ENCODE assay signal across 21 mouse cellular contexts in the genomic region with DNA sequence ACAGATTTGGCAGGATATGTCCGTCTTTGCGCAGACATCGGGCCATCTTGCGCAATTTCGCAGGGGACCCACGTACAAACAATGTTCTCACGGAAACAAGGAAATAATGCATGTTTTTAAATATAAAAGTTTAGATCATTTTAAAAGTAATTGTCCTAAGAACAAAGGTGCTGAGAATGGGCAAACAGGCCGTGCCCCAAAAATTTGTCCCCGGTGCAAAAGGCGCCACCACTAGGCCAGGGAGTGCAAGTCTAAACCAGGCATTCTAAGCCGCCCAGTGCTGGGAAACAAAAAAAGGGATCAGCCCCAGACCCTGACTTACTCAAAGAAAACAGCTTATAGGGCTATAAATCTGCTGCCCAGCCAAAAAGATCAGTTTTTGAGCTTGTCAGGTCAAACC. TPM values are rescaled to one million over a fixed set of nuclear protein-coding genes. Genes with fewer than 3 reads are reported as not detected.
DNase-seq lines count a peak whose midpoint lies in the region; ATAC-seq and TF ChIP-seq lines count a peak whose summit lies in the region.
"Had no signal": no experiment of that assay in that cellular context is flagged by ENCODE, and none has a peak within 500 bp of the region (broad histone marks: within the 10 kb centered on the region; RNA-seq: fewer than 3 reads in every experiment).

No protein-coding gene starts in this region.

- no peak overlapping the region for H3K9ac ChIP-seq in hindbrain, embryonic 15.5 days
- H3K9ac ChIP-seq in hindbrain, embryonic 11.5 days (ENCODE audit: low read depth, low read length), result no peak overlapping the region
- no peak overlapping the region for H3K9ac ChIP-seq in lung, embryonic 14.5 days
- H3K9ac ChIP-seq in embryonic facial prominence, embryonic 15.5 days, result no peak overlapping the region
- H3K9ac ChIP-seq: forebrain, embryonic 15.5 days; heart, embryonic 12.5 days; limb, embryonic 12.5 days; stomach, embryonic 15.5 days had no signal

- no peak overlapping the region for H3K27ac ChIP-seq in hindbrain, embryonic 15.5 days (replicated peaks)
- no peak overlapping the region for H3K27ac ChIP-seq in hindbrain, embryonic 11.5 days (ENCODE audit: low read depth, low read length)
- H3K27ac ChIP-seq in lung, embryonic 14.5 days (ENCODE audit: low read depth), result no peak overlapping the region
- H3K27ac ChIP-seq in bone marrow macrophage, adult 2 months (ENCODE audit: insufficient read depth, low read depth, low read length), result no peak overlapping the region
- H3K27ac ChIP-seq in embryonic facial prominence, embryonic 15.5 days (replicated peaks), result no peak overlapping the region
- H3K27ac ChIP-seq: forebrain, embryonic 15.5 days; layer of hippocampus, adult 2 months; left cerebral cortex, adult 2 months; limb, embryonic 12.5 days; stomach, embryonic 15.5 days had no signal

- H3K36me3 ChIP-seq in hindbrain, embryonic 15.5 days, result no peaks in the 10 kb centered on the region
- no peaks in the 10 kb centered on the region for H3K36me3 ChIP-seq in hindbrain, embryonic 11.5 days (ENCODE audit: control insufficient read depth, insufficient read depth, low read length)
- no peaks in the 10 kb centered on the region for H3K36me3 ChIP-seq in lung, embryonic 14.5 days (ENCODE audit: insufficient read depth)
- H3K36me3 ChIP-seq in embryonic facial prominence, embryonic 15.5 days, result no peaks in the 10 kb centered on the region
- H3K36me3 ChIP-seq: forebrain, embryonic 15.5 days; heart, embryonic 12.5 days; limb, embryonic 12.5 days; stomach, embryonic 15.5 days had no signal

- H3K4me3 ChIP-seq in hindbrain, embryonic 15.5 days, result no peak overlapping the region
- H3K4me3 ChIP-seq in hindbrain, embryonic 11.5 days (ENCODE audit: low read depth, low read length), result no peak overlapping the region
- H3K4me3 ChIP-seq in lung, embryonic 14.5 days (ENCODE audit: low read depth, low read length), result no peak overlapping the region
- peak overlapping the region; percentile 33; the same call in 1 of the 2 replicates for H3K4me3 ChIP-seq in bone marrow macrophage, adult 2 months (ENCODE audit: insufficient read depth, low read length)
- H3K4me3 ChIP-seq in embryonic facial prominence, embryonic 15.5 days (replicated peaks), result 0 out of 2 replicates have a peak overlapping the region, but pooled peaks have one; percentile 3
- H3K4me3 ChIP-seq: forebrain, embryonic 15.5 days; heart, embryonic 12.5 days; layer of hippocampus, adult 2 months; left cerebral cortex, adult 2 months; limb, embryonic 12.5 days; stomach, embryonic 15.5 days had no signal

- no peak for TF ChIP-seq CTCF in lung, embryonic 14.5 days (IDR thresholded peaks at IDR 0.05; ENCODE audit: low read depth)
- TF ChIP-seq CTCF in bone marrow macrophage, adult 2 months (IDR thresholded peaks at IDR 0.05; ENCODE audit: low read depth, low read length), result peak; percentile 14; the same call in 1 of the 2 replicates

- no peak for DNase-seq in hindbrain, embryonic 11.5 days (ENCODE audit: low spot score)
- DNase-seq in lung, embryonic 14.5 days, result peak; percentile 0
- DNase-seq in lung, postnatal 25 days (ENCODE audit: low spot score), result no peak
- no peak for DNase-seq in spleen, adult 18-20 months
- DNase-seq in layer of hippocampus, adult 18-20 months (ENCODE audit: low spot score in 2 of 2), result no peak
- DNase-seq: cerebellum, adult 11 months; cerebellum, postnatal 36 days; gastrocnemius, postnatal 14 days; thymus, postnatal 4 days had no signal

- 81% methylated on average over 11 of the region's 11 CpGs for WGBS in hindbrain, embryonic 15.5 days
- WGBS in hindbrain, embryonic 11.5 days, result 72% methylated on average over 11 of the region's 11 CpGs
- 78% methylated on average over 11 of the region's 11 CpGs for WGBS in lung, embryonic 14.5 days
- WGBS in embryonic facial prominence, embryonic 15.5 days, result 80% methylated on average over 11 of the region's 11 CpGs

- no peaks in the 10 kb centered on the region for H3K4me1 ChIP-seq in hindbrain, embryonic 15.5 days (replicated peaks)
- H3K4me1 ChIP-seq in hindbrain, embryonic 11.5 days (replicated peaks; ENCODE audit: control insufficient read depth, insufficient read depth, low read length), result no peaks in the 10 kb centered on the region
- H3K4me1 ChIP-seq in lung, embryonic 14.5 days (ENCODE audit: insufficient read depth), result no peaks in the 10 kb centered on the region
- H3K4me1 ChIP-seq in bone marrow macrophage, adult 2 months (ENCODE audit: control insufficient read depth, insufficient read depth, low read length), result 0 out of 2 replicates have a peak, but pooled peaks cover 2% of the 10 kb centered on the region
- 0 out of 2 replicates have a peak, but pooled peaks cover 4% of the 10 kb centered on the region for H3K4me1 ChIP-seq in embryonic facial prominence, embryonic 15.5 days
- H3K4me1 ChIP-seq: forebrain, embryonic 15.5 days; heart, embryonic 12.5 days; limb, embryonic 12.5 days; stomach, embryonic 15.5 days had no signal

- no peaks in the 10 kb centered on the region for H3K27me3 ChIP-seq in hindbrain, embryonic 15.5 days
- no peaks in the 10 kb centered on the region for H3K27me3 ChIP-seq in hindbrain, embryonic 11.5 days (ENCODE audit: control insufficient read depth, insufficient read depth, low read length)
- no peaks in the 10 kb centered on the region for H3K27me3 ChIP-seq in lung, embryonic 14.5 days (ENCODE audit: insufficient read depth, low read length)
- no peaks in the 10 kb centered on the region for H3K27me3 ChIP-seq in embryonic facial prominence, embryonic 15.5 days
- H3K27me3 ChIP-seq: forebrain, embryonic 15.5 days; heart, embryonic 12.5 days; limb, embryonic 12.5 days; stomach, embryonic 15.5 days had no signal

- ATAC-seq in hindbrain, embryonic 15.5 days (ENCODE audit: low FRiP score, low read depth), result no peak
- ATAC-seq in hindbrain, embryonic 11.5 days (ENCODE audit: low FRiP score), result no peak
- ATAC-seq in lung, embryonic 14.5 days (ENCODE audit: insufficient read depth), result no peak
- ATAC-seq in embryonic facial prominence, embryonic 15.5 days (ENCODE audit: insufficient number of reproducible peaks, low FRiP score, low TSS enrichment, low read depth), result no peak
- ATAC-seq: forebrain, embryonic 15.5 days; hindbrain, embryonic 16.5 days had no signal

- H3K4me2 ChIP-seq in hindbrain, embryonic 15.5 days, result peak overlapping the region; percentile 18; the same call in 1 of the 2 replicates
- H3K4me2 ChIP-seq in hindbrain, embryonic 11.5 days (replicated peaks; ENCODE audit: low read depth, low read length), result no peak overlapping the region
- H3K4me2 ChIP-seq in lung, embryonic 14.5 days, result no peak overlapping the region; the same call in 1 of the 2 replicates
- peak overlapping the region; percentile 15; the same call in 1 of the 2 replicates for H3K4me2 ChIP-seq in embryonic facial prominence, embryonic 15.5 days (replicated peaks)
- H3K4me2 ChIP-seq: forebrain, embryonic 15.5 days; heart, embryonic 12.5 days had no signal

- H3K9me3 ChIP-seq in hindbrain, embryonic 15.5 days, result no peaks in the 10 kb centered on the region
- no peaks in the 10 kb centered on the region for H3K9me3 ChIP-seq in hindbrain, embryonic 11.5 days (ENCODE audit: control insufficient read depth, low read length)
- H3K9me3 ChIP-seq in lung, embryonic 14.5 days (ENCODE audit: low read depth, low read length), result no peaks in the 10 kb centered on the region
- H3K9me3 ChIP-seq in embryonic facial prominence, embryonic 15.5 days (replicated peaks), result no peaks in the 10 kb centered on the region
- H3K9me3 ChIP-seq: heart, embryonic 12.5 days; limb, embryonic 12.5 days; stomach, embryonic 15.5 days had no signal

- TF ChIP-seq POLR2A in bone marrow macrophage, adult 2 months (IDR thresholded peaks at IDR 0.05; ENCODE audit: borderline replicate concordance, low read depth, low read length), result no peak

RNA-seq across cellular contexts. Expression of a gene that starts 25.5 kb away (rescaled TPM):
- polyA plus RNA-seq in hindbrain, embryonic 15.5 days (2015; fragmentation: Nextera tagmentation; extraction: Ambion mirVana), result not detected in 2 replicates
- polyA plus RNA-seq in hindbrain, embryonic 11.5 days (2014; fragmentation: Nextera tagmentation; extraction: Ambion mirVana), result not detected in 2 replicates
- not detected in 2 replicates for polyA plus RNA-seq in lung, embryonic 14.5 days (2014; fragmentation: Nextera tagmentation; extraction: Ambion mirVana)
- not detected in 2 replicates for polyA plus RNA-seq in bone marrow macrophage, adult 2 months (2012; ENCODE audit: insufficient read depth, insufficient read length, missing spikeins)
- polyA plus RNA-seq in embryonic facial prominence, embryonic 15.5 days (2015; fragmentation: Nextera tagmentation; extraction: Ambion mirVana), result not detected in 2 replicates
- total RNA-seq in layer of hippocampus, adult 18-20 months (2021), result not detected
- total RNA-seq: adrenal gland, postnatal 4 days; gastrocnemius, postnatal 14 days; layer of hippocampus, adult 2 months; left cerebral cortex, adult 2 months; megakaryocyte-erythroid progenitor cell, adult 5-6 weeks had no signal
- polyA plus RNA-seq: forebrain, embryonic 15.5 days; heart, embryonic 12.5 days; hindbrain, embryonic 16.5 days; limb, embryonic 12.5 days had no signal

Comparison
In these comparisons a context has a peak if more than half of its experiments do, and no peak if none do; other contexts are left out.
1. H3K4me2 ChIP-seq: peak in hindbrain, embryonic 15.5 days (single experiment) and embryonic facial prominence, embryonic 15.5 days (single experiment); none in hindbrain, embryonic 11.5 days (single experiment) and lung, embryonic 14.5 days (single experiment).
2. H3K4me3 ChIP-seq: peak in bone marrow macrophage, adult 2 months (single experiment) and embryonic facial prominence, embryonic 15.5 days (single experiment); none in hindbrain, embryonic 15.5 days (single experiment), hindbrain, embryonic 11.5 days (single experiment) and lung, embryonic 14.5 days (single experiment).